Mouse (Mus musculus): ENCODE measurements at regions not wholly inside any gene's neighbourhood (a gene's known extent, or its start where the extent isn't known, plus 50 kb on each side); places are given as distances from the start of the nearest gene placed in this dataset.

DNA sequence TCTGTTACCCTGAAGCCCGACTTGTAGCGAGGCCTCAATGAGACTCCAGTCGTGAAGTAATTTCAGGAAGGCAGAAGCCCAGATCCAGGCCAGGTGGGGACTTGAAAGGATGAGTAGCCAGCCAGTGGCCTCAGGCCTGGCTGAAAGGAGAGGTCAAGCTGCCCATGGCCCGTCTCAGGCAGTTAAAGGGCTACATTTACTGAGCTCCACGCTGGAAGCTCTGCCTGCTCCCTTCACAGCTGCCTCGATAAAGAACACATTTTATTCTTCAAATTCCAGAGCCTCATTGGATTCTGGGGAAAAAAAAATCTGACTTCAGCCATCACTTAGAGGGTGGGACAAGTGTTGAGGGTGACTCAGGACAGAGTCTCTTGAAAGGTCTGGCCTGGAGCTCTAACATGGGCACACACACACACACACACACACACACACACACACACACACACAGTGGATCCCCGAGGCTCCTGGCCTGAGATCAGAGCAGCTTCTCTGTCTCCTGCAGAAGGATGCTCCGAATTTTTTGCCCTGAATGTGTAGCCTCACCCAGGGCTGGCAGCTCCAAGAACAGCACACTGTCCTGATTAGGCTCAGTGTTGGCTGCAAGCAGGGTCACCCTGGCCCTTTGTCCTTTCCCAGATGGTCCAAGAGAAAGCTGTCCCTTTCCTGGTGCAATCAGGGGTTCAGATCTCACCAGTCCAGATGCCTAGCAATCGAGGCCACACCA lies 53.0 kb downstream of the Gadd45g start:
- intact Hi-C loops (cut with DNase I): loop anchor here (5.0 kb wide), 1 partner anchor 52 kb away; the partner anchor contains the start of gene Gadd45g

DNA sequence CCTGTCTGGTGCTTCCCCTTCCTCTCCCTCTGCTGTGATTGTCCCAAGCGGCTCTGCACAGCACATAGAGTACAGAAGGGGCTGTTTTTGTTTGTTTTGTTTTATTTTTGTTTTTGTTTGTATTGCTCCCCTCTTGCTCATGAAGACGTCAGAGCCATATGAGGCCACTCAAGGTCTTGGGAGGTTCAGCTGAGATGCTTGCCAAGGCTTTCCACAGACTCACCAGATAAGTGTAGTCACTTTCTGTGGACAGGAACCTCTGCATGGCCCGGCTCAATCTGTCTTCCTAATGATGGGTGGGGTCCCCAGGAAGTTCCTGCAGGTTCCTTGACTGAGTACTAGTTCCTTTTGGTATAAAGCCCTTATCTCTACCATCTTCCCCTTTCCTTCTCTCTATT lies 53.6 kb downstream of the Gadd45g start:
- intact Hi-C loops (cut with DNase I): loop anchor here (5.0 kb wide), 1 partner anchor 53 kb away; the partner anchor contains the start of gene Gadd45g

DNA sequence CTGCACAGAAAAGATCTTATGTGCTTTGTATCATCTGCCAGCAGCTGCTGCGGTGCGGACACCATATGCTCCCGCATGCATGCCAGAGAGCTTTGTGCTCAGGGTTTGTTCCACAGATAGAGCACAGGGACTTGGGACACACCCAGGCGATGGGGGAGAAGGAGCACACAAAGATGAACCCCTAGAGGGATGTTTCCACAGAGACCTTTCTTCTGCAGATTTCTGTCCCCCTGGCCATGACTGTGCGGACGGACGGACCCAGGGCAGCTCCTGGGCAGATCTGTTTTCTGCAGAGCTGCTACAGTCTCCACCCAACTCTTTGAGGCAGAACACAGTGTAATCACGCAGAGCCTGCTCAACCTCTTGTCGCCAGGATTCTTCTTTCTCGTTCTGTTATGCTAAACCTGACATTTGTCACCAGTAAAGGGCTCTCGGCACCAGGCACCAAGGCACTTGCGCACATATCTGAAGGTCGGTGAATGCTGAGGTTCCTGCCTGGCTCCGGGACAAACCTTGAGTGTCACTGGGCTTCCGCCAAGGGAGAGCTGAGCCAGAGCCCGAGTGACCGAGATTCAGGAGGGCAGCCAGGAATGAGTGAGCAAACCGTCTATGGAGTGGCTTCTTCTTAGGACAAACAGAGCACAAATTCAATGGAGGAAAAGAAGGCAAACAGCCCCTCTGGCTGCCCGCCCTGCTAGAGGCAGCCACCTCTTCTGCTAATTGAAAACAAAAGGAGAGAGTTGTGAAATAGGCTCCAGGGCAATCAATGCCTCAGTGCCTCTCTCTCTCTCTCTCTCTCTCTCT lies 56.2 kb downstream of the Gadd45g start:
- intact Hi-C loops (cut with DNase I): loop anchor here (5.0 kb wide), 1 partner anchor 55 kb away; the partner anchor contains the start of gene Gadd45g

DNA sequence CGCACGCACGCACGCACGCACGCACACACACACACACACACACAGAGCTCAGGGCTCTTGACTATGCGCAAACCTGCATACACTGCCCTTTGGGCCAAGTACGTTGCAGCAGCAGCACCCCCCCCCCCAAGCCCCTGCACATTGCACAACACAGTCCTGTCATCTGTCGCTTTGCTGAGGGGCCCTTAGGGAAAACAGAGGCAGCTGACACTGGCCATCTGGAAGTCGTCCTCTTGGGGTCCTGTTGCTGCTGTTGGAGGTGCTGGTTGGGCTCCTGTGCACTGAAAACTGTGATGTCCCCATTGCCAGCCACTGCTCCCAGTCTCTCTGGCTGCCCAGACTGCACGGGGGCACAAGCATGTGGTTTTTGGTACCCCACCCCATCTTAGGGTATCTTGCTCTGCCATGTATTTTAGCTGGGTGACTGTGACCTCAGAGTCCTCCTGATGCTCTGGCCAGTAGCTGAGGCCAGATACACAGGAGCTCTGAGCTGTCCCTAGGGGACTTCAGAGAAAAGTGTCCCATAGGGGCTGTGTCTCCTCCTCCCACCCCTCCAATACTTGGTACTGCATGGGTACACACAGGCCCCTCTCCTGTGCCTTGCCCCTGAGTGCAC lies 57.0 kb downstream of the Gadd45g start:
- intact Hi-C loops (cut with DNase I): loop anchor here (5.0 kb wide), 1 partner anchor 56 kb away; the partner anchor contains the start of gene Gadd45g

DNA sequence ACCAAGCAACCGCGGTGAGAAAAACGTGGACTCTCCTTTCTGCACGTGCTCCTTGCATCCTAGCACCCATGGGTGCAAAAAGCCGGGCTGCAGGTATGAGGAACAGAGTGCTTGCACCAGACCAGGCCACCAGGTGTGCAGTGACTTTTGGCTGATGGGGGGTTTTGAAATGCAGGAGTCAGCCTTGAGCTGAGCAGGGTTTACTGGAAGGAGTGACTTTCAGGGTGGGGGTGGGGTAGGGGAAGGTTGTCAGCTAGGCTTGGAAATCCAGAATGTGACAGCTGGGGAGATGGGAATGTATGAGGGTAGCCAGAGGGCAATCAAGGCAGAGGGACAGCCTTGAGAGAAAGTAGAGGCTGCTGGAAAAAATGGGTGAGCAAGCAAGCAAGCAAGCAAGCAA lies 58.8 kb downstream of the Gadd45g start:
- intact Hi-C loops (cut with DNase I): no loop called here

DNA sequence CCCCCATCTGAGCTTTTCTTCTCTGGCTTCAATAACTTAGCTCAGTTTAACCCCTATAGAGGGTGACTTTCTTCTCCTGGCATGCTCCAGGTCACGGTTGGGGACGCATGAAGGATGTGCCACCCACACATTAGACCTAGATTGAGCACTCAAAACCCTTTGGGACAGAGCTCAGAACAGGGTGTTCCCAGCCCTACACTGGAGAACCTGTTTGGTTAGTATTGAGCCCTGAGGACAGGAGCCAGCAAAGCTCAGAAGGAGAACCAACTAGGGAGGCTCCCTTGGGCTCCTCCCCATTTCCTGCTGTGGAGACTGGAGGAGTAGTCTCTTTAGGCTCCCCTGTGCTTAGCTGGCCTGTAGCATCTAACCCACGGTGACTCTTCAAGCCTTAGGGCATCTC lies 59.6 kb downstream of the Gadd45g start:
- intact Hi-C loops (cut with DNase I): no loop called here

DNA sequence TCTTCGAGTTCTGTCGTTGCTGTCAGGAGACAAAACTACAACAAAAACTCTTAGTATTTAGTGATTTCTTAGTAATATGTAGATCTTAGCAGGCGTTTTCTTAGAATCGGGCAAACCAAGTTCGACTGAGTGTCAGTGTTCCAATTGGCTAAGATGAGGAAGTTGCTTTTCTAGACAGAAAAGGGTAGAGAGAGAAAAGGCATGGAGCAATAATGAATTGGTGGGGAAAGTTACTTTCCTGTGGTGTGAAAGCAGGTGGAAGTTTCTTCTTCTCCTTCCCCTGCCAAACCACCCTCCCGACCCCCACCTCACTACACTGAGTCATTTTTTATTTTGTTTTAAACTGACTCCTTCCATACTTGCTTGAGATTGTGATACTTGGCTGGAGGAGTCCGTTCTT lies 62.0 kb downstream of the Gadd45g start:
- intact Hi-C loops (cut with DNase I): no loop called here

DNA sequence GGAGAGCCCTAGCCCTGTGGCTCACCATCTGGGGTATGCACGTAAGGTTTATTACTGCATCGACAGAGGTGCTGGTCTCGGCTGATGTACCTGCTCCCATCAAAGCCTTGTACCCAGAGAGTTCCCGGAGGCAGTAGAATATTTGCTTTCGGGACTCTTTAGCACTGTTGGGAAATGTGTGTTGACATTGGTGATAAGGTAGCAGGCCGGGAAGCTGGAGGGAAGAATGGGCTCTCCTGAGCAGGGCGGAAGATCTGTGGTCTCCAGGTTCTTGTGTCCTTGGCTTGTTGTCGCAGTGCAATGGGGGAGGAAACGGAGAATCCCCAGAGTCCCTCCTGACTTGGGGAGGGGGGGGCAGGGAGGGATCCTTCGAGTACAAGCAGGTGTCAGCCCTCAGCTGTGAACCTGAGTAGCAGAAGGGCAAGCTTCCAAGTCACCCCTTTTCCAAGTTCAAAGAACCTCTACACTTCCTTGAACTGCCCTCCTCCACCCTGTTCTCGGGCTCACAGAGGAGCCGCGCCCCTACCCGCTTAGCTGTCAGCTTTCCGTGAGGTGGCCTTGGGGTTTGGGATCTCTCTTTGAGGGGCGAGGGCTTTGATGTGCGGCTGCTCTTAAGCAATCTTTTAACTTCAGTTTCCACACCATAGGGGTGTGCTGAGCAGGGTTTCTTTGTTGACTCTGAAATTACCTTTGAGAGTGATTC lies 65.0 kb downstream of the Gadd45g start:
- intact Hi-C loops (cut with DNase I): no loop called here

DNA sequence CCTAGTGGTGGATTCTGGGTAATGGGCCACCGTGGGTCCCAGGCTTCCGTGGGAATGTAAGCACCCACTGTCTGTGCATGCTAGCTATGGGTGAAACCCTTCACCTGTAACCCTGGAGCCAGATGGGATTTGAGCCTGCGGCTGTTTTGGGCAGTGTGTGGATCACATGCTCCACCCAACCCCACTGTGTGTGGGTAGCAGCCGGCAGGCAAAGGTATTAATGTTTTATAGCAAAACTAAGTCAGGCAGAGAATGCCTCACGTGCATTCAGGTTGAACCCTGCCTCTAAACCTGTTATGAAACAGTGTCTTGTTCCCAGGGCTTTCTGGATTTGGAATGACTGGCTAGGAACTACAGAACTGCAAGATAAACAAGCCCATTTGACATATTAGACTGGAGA lies 66.0 kb downstream of the Gadd45g start:
- intact Hi-C loops (cut with DNase I): no loop called here

DNA sequence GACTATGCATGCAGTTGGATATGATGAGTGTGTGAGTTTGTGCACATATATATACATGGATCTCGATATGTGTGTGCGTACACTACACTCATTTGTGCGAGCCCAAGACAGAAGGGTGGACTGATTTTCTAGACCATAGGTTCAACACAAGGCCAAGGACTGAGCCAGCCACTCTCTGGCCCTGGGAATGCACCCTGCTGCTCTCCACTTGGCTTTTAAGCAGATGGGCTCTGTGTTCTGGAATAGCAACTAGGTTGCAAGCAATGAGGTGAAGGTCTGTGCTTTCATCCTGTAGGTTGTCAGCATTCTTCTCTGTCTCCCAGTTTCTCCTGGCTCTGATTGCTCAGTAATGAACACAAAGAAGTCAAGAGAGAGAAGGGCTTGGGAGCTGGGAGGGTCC lies 66.5 kb downstream of the Gadd45g start:
- intact Hi-C loops (cut with DNase I): no loop called here

DNA sequence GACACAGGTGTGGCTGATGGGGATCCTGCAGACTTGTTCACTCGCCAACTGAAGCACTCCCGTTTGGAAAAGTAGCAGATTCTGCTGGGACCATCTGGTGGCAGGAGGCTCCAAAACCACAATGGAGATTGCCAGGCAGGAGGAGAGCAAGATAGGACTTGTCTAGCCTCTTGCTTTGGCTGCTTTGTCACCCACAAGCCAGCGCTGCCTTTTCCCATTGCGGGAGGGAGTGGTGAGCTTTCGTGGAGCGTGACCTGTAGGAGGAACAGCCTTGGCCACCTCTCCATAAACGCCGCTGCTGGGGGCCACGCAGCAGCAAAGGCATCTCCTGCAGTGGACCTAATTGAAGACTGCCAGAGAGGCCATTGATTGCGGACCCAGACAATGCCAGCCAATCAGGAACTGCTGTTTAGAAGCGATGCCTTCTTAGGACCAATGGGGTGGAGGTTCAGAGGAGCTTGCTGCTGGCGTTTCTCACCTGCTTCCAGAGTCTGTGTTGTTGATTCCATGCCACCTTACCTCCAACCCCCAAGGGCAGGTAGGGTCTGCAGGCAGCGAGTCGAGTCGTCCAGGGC lies 70.3 kb downstream of the Gadd45g start:
- intact Hi-C loops (cut with DNase I): no loop called here

DNA sequence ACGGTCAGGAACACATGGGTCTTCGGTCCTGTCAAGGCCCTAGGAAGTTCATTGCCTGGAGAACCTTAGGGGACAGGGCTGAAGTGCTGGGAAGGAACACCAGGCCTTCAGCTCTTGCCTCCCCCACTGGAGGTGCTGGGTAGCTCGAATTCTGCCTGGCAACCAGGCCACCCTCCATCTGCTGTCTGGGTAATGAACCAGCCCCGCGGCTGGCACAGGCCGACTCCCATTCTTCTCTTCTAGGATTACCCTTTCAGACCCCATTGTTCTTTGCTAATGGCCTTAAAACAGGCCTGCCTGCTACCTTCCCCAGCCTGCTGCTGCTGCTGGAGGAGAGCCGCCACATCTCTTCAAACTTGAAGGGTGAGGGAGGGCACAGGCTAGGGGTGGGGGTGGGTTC lies 71.2 kb downstream of the Gadd45g start:
- intact Hi-C loops (cut with DNase I): no loop called here

DNA sequence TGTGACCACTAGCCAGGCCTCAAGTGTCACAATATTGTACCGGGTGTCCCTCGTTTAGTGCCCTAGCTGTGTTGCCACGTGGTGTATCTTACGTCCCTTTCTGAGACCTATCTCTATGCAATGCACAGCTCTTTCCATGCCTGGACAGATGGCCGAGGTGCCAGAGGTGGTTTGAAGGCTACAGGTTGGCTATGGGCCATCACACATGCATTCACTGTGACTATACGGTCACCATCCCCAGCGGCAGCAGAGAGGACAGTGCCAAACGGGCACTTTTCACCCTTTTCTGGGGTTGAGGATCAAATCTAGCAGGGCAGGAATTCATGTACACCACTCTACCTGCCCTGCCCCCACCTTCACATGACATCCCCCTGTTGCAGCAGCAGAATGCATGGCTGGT lies 71.6 kb downstream of the Gadd45g start:
- intact Hi-C loops (cut with DNase I): no loop called here

DNA sequence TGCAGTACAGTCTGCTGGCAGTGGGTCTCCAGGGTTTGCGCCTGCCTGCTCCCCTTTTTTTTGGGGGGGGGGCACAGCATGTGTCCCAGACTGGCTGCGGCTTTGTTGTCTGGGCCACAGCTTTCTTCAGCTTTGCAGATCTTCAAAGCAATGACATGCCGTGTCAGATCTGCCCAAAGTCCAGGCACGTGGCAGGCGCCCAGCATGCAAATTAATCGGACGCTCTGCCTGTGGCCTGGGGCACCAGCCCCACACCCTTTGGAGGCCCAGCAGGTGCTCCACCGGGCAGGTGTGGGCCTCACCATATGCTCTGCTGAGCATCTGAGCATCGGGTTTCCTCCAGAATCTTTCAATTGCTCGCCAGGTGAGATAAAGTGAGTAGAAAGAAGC lies 72.3 kb downstream of the Gadd45g start:
- intact Hi-C loops (cut with DNase I): no loop called here

DNA sequence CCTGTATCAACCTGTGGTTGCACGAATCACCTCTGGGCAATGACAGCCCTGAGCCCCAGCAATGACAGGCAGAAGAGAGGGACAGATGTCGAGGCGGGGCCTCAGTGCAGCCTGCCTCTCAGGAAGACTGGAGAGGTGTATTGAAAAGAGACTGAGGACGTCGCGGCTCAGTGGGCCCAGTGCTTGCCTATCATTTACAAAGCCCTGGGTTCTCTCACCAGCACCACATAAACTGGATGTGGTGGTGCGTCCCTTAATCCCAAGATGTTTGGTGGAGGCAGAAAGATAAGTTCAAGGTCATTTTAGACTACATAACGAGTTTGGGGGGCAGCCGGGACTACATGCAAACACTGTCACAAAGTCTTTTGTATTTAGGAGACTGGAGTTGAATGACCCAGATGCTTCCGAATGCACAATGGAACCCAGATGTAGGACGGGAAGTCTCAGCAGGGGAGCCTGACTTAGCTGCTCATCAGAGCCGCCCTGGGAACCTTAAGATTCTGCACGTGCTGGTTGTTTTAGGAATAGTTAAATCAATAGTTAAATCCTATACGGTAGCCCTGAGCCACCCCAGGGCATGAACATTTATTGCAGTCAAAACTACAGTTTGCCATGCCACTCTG lies 72.8 kb downstream of the Gadd45g start:
- intact Hi-C loops (cut with DNase I): no loop called here

DNA sequence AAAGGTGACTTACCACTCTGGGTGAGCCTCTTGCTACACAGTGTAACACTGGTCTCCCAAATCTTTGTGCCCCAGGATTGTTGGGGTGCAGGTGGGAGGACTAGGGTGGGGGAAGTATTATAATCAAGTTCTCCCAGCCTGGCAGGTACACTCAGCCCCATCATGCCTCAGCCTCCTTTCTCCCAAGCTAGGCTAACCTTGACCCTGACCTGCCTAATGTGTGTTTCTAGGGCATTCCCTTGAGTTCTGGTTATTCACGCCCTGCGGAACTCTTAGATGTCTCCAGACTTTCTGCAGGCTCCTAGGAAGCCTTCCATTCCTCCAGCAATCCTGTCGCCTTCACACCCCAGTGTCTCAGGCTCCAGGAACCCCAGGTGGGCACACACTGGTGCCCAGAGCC lies 73.5 kb downstream of the Gadd45g start:
- intact Hi-C loops (cut with DNase I): no loop called here

DNA sequence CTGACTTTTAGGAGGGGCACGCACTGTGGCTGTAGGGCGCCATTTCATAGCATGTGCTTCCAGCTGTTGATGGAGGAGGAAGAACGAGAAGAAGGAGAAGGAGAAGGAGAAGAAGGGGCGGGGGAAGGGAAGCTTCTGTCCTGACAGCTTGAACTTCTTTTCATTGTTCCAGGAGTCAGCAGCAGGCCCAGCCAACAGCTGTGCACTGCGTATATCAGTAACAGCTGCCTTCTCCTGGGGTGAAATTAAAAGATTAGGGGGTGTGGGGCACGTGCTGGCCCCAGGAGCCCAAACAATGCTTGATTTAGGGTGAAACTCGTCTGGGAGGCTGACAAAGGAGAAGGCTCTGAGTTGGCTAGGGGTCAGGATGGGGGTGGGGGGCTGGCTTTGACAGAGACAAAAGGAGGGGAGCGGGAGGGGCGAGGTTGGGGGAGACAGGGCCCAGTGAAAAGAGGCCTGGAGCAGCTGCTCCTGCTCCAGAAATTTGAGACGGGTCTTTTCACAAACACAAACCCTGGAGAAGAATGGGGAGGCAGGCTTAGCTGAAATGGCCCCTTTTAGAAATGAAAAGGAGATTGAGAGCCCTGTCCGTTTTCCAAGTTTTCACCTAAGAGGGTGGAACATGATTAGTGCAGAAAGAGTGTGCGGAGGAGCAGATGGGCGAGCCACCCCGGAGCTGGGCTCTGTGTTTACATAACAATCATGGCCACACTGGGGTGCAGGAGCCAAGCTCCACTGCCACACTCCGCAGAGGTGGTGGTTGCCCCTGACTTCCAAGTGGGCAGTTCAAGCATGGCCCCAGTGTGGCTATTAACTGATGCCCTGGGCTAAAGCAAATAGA lies 74.3 kb downstream of the Gadd45g start:
- intact Hi-C loops (cut with DNase I): no loop called here

DNA sequence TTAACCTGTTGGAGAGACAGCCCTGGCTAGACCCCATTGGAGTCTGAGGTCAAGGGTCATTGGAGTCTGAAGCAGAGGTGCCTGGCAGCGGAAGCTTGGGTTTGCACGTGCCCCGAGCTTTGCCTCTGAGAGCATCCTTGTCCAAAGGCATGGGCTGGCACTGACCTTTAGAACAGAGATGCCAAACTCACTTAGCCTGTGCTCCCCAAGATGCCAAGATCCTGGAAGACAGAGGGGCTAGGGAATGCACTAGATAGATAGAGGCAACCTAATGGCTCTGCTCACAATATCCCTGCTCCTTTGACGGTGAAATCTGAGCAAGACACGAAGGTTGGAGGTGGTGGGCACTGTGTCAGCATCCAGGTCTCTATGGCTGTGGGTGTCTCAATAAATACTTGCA lies 75.1 kb downstream of the Gadd45g start:
- intact Hi-C loops (cut with DNase I): no loop called here

DNA sequence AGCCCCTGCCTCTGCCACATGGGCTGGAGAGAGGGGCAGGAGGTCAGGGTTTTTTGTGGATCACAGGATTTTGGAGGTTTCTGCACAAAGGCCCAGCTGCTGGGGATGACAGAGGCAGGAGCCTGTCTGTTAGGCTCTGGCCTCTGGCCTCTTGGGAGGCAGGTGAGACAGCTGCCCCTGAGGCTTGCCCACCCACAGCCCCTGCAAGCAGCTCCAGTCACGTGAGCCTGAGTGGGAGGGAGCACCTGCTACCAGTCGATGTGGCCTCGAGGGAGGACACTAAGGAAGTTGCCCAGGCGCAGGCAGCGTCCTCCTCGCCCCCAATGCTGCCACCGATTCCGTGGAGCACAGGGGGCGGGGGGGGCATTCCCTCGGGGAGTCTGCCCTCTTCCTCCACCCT lies 80.3 kb downstream of the Gadd45g start:
- intact Hi-C loops (cut with DNase I): no loop called here

DNA sequence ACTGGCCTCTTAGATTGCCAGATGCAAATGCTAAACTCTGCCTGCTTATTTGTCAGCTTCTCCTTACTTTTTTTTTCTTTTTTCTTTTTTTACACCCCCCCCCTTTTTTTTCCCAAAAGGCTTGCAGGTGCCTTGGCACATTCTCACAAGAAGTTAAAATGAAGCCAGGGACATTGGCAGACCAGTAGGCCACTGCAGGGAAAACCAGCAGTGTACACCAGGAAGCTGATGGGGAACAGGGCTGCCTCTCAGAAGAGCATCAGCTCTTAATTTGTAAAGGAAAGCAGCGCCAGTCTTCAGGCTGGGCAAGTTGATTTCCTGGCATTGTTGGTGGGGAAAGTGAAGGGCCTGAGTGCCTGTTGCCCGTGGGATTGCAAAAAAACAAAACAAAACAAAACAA lies 83.3 kb downstream of the Gadd45g start:
- intact Hi-C loops (cut with DNase I): no loop called here

Data from adrenal gland (tissue).